Mouse (Mus musculus) lung, adult 2 months (tissue): ENCODE results near the gene Suox. TPM values are rescaled to one million over a fixed set of nuclear protein-coding genes. Genes with fewer than 3 reads are reported as not detected.
"Not testable (repeated sequence)": the region's sequence is repeated elsewhere in the genome, so short reads cannot be mapped to it uniquely, and the experiment has no call there.

Experiments used
- DNase-seq: peaks from one replicate; pipeline ENCODE4 v3.0.0; 2022
- H3K4me1 ChIP-seq: fragments of 200-500 bp; 2 replicates; pipeline ENCODE4 v1.6.1; 2011; ENCODE audit warnings: low read length; ENCODE audit not compliant: control insufficient read depth, insufficient read depth
- H3K4me3 ChIP-seq: fragments of 200-500 bp; replicated peaks from 2 replicates; pipeline ENCODE3; 2011; ENCODE audit warnings: low read depth, mild to moderate bottlenecking, control low read depth, low read length; ENCODE audit errors: extremely low read depth
- CTCF ChIP-seq: fragments of 200-500 bp; IDR thresholded peaks from 2 replicates; pipeline ENCODE4 v1.5.1; 2011; ENCODE audit warnings: mild to moderate bottlenecking, low read length, control low read depth; ENCODE audit not compliant: insufficient read depth
- POLR2A ChIP-seq: fragments of 200-500 bp; IDR thresholded peaks from 2 replicates; pipeline ENCODE4 v1.6.1; 2011; ENCODE audit warnings: low read depth, mild to moderate bottlenecking, control low read depth, low read length, borderline replicate concordance; ENCODE audit errors: extremely low read depth
- WGBS: fragments of 180-500 bp; shearing (Covaris S2); methylation state at CpG from one replicate; pipeline ENCODE4 v1.1.7; 2018; 5-methylcytosine and 5-hydroxymethylcytosine counted together
- polyA plus RNA-seq: library from polyadenylated mRNA; depleted of rRNA; stranded (reverse); fragments of >200 nt; gene quantifications from 2 replicates; pipeline ENCODE4 v1.2.3, GENCODE M21; 2012; rRNA removed

Suox gene
- 8.9 and 15.3 TPM in 2 replicates for polyA plus RNA-seq

DNA sequence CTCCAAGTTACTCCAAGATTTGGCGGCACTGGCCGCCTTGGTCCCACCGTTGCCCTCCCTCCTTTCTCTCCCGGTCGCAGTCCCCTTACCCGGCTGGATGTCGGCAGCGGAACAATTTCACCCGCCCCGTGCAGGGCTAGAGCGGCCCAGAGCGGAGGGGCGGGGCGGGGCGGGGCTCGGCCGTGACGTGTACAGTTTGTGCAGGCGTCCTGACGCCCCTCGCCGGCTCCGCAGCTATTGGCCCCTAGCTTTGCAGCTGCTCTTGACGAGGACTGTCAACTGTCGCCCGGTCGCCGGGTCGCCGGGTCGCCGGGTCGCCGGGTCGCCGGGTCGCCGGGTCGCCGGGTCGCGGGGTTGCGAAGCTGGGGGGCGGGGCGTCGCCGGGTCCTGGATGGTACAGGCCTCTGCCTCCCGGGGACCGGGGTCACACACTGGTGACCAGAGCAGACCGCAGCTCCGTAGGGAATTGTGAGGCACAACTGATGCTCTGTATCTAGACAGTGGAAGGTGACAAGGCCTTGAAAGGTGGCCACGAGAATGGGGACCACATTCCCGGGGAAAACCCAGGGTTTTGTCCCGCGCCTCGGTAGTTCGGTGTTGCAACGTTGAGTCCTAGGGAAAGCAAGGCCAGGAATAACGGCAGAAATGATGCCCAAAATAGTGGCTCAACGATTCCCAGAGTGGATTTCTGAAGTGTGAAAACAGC is at the start of gene Suox:
Gene Suox (minus strand): TSS at position 311 of the 706 bp plus-strand sequence.
- under 1% methylated on average over 58 of the region's 60 CpGs for WGBS
- peaks cover 2% of the 10 kb centered on the region; the same call in 1 of the 2 replicates for H3K4me1 ChIP-seq
- TF ChIP-seq POLR2A: peak; percentile 51; the same call in 1 of the 2 replicates
- TF ChIP-seq CTCF: no peak
- peak within 1 kb of the TSS; percentile 63 for H3K4me3 ChIP-seq
- peak; percentile 88 for DNase-seq

DNA sequence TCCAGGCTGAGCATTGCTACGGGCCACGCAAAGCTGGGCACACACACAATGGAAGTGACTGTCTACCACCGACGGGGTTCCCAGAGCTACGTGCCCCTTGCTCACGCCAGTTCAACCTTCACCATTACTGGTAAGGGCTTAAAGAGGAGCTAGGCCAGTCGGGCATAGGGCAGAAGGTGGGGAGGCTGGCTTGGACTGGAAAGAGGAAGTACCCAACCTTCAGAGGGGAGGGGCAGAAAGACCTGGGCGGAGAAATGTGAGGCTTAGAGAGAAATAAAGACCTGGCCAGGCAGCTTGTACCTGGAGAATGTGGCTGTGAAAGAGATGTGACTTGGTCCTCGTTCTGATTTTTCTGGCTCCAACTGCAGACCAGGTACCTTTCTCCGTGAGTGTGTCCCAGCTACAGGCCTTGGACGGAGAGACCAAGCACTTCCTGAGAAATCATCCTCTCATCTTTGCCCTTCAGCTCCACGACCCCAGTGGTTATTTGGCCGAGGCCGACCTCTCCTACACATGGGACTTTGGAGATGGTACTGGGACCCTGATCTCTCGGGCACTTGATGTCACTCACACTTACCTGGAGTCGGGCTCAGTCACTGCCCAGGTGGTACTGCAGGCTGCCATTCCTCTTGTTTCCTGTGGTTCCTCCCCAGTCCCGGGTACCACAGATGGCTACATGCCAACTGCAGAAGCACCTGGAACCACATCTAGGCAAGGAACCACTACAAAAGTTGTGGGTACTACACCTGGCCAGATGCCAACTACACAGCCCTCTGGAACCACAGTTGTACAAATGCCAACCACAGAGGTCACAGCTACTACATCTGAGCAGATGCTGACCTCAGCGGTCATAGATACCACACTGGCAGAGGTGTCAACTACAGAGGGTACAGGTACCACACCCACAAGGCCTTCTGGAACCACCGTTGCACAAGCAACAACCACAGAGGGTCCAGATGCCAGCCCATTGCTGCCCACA is 42.0 kb upstream of the Suox start:
- H3K4me3 ChIP-seq: no peak overlapping the region
- no peak for DNase-seq
- no peaks in the 10 kb centered on the region for H3K4me1 ChIP-seq
- no peak for TF ChIP-seq CTCF
- no peak for TF ChIP-seq POLR2A
- WGBS: 72% methylated on average over 19 of the region's 19 CpGs

DNA sequence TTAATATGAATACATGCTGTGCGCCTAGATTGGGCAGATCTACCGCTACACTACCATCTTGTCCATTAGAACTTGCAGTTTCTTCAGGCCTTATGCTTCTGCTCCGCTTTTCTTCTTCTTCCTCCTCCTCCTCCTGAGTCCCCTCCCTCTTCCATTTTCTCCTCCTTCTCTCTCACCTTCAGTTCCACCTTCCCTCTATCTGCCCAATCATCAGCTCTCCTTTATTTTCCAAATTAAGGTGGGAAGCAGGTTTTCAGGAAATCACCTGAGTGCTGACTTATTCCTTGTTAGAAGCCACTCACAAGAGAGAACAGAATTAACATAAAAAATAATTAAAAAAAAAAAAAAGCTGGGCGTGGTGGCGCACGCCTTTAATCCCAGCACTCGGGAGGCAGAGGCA is 37.4 kb upstream of the Suox start:
- not testable (repeated sequence) for H3K4me3 ChIP-seq, DNase-seq, H3K4me1 ChIP-seq
- WGBS: 93% methylated on average over 7 of the region's 7 CpGs

DNA sequence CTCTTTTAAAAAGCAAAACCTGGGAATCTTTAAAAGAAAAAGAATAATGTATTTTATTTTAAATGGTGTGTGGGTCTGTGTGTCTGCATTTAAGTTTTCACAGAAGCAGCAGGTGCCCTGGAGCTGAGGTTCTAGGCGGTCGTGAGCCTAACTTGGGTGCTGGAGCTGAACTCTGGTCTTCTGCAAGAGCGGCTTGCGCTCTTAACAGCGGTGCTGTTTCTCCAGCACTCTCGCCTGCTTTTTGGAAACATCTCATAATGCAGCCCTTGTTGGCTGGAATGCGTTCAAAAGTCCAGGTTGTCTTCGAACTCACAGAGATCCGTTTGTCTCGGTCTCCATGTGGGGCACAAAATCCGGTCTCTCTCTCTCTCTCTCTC is 31.4 kb upstream of the Suox start:
- 13% methylated on average over 11 of the region's 11 CpGs for WGBS
- Histone ChIP-seq H3K4me3 (peak overlapping the region; percentile 25), H3K4me1 (peaks cover 8% of the 10 kb centered on the region; the same call in 1 of the 2 replicates)
- TF ChIP-seq CTCF (no peak), POLR2A (no peak)
- no peak for DNase-seq

DNA sequence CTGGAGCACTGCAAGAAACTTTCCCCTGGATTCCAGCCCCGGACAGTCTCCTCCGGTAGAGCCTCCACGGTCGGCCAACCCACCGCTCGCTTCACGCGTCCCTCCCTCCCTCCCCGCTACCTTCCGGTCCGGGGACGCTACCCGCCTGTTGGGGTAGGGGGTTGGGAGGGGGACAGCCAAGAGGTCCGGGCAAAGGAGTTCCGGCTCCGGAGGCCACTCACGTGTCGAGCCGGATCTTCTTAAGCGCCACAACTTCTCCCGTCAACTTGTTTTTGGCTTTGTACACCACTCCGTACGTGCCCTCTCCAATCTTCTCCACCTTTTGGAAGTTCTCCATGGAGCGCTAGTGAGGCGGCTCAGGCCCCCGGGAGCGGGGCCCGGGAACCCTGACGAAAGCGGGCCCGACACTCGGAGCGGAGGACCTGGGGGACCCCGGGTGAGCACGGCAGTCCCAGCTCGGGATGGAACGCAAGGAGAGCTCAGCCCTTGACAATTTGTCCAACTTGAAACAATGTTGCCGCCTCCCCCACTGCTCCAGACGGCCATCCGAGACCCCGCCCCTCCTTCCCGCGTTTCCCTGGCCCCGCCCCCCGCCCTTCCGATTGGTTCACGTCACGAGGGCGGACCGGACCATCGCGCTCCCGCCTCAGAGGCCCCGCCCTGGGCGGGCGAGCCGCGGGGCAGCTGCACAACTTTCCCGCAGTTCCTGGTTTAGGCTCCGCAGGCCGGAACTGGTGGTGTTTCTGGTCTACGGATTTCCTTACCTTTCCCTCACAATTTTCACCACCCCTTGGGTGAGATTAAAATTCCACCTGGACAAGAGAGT is 30.8 kb upstream of the Suox start, which contains the start of gene Cdk2:
Gene Cdk2 (minus strand): TSS at position 541 of the 826 bp plus-strand sequence.
- DNase-seq: peak; percentile 90
- TF ChIP-seq POLR2A: peak; percentile 88; the same call in 1 of the 2 replicates
- no peak for TF ChIP-seq CTCF
- WGBS: under 1% methylated on average over 62 of the region's 62 CpGs
- Histone ChIP-seq H3K4me1 (peaks cover 8% of the 10 kb centered on the region; the same call in 1 of the 2 replicates), H3K4me3 (peak within 1 kb of the TSS; percentile 85)

DNA sequence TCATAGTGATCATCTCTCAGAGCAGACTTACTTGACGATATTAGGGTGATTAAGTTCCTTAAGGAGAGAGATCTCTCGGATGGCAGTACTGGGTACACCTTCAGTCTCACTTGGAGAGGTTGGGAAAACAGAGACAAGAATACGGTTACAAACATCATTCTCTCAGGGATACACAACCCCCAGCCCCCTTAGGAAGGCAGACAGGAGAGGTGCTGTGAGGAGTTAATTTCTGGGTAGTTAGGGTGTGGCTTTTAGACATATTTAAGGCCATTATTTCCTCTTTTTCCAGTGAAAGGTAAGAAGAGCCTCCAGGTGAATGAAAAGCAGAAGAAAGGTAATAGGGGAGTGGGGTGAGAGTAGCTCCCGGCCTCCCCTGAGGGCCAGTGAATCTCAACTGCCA is 30.0 kb upstream of the Suox start, which contains the start of gene Pmel:
Gene Pmel (plus strand): TSS at position 301 of the 400 bp plus-strand sequence.
- WGBS: 26% methylated on average over 4 of the region's 4 CpGs
- H3K4me3 ChIP-seq: peak within 1 kb of the TSS; percentile 85
- peaks cover 8% of the 10 kb centered on the region; the same call in 1 of the 2 replicates for H3K4me1 ChIP-seq
- no peak for DNase-seq
- no peak for TF ChIP-seq CTCF
- no peak for TF ChIP-seq POLR2A

DNA sequence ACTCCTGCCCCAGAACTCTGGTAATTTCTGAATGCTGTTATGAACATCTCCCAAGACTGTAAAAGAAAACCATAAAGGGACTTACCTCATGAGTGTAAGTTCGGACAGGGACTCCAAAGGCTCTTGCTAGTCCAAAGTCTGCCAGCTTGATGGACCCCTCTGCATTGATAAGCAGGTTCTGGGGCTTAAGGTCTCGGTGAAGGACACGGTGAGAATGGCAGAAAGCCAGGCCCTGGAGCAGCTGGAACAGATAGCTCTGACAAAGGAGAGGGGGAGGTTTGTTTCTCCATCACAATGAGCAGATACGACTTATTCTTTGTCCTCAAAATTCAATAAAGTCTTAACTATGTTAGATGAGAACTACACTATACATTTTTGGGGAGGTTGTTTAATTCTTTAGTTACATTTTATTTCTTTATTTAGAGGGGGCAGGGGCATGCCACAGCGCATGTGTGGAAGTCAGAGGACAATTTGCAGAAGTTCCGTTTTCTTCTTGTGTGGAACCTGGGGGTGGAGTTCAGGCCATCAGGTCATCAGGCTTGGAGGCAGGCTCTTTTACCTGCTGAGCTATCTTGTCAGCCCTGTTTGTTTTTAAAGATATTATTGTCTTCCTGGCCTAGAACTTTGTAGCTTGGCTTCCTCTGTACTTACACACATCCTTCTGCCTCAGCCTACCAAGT is 28.6 kb upstream of the Suox start:
- no peak for DNase-seq
- no peak overlapping the region for H3K4me3 ChIP-seq
- WGBS: 76% methylated on average over 6 of the region's 6 CpGs
- H3K4me1 ChIP-seq: peaks cover 8% of the 10 kb centered on the region; the same call in 1 of the 2 replicates
- no peak for TF ChIP-seq CTCF
- no peak for TF ChIP-seq POLR2A

DNA sequence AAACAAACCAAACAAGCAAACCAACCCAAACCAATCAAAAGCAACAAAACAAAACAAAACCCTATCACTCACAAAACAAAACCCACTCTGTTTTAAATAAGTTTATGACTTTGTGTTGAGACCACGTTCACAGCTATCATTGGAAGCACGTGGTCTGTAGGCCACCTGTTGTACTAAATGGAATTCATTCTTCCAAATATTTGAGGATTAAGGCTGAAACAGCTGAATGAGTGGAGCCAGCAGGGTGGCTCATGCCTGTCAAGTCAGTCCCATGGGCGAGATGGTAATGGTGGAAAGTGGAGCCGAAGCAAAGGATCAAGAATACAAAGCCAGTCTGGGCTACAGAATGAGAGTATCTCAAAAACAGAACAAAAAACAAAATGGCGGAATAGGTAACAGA is 26.8 kb upstream of the Suox start:
- Histone ChIP-seq H3K4me3 (no peak overlapping the region), H3K4me1 (peaks cover 8% of the 10 kb centered on the region; the same call in 1 of the 2 replicates)
- TF ChIP-seq POLR2A (no peak), CTCF (no peak)
- no peak for DNase-seq
- WGBS: 93% methylated on average over 5 of the region's 5 CpGs
